Mouse (Mus musculus): ENCODE results near the gene Rnls.
A peak's percentile ranks its signal among the peaks of the same experiment; 100 is the strongest.

The Rnls gene

DNA sequence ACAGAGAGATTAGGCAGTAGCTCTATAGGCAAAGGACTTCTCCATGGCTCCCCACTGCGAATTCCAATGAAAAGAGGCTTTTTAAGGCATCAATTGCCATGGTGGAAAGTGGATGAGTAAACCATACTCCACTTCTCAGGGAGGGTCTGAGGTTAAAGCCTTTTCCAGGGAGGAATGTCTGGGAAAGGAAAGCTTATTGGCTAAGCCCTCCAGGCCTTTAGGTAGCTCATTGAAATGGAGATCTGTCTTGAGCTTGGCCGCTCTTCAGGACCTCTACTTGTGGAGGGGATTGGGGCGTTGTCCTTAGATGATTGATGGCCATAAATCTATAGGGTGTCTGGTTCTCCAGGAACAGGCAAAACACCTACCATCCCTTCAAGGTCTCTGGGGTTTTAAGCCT, 213.2 kb downstream of the Rnls start:
- DNase-seq: no peak

DNA sequence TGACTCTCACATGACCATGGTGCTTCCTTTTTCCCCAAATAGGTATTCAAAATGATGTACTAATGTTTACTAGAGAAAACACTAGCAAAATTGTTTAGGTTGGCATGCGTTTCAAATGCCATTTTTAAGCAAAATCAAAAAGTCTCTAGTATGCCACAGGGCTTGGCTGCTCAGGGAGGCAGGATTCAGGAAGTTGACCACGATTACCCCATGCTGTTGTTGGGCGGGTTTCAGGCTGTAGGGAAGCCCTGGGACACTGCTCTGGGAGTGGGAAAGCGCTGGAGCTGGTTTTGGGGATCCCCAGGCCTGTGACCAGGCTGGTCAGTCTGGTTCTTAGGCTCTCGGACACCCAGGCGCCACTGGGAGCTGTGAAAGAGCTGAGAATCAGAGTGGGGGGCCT, 213.7 kb downstream of the Rnls start:
- DNase-seq: no peak

DNA sequence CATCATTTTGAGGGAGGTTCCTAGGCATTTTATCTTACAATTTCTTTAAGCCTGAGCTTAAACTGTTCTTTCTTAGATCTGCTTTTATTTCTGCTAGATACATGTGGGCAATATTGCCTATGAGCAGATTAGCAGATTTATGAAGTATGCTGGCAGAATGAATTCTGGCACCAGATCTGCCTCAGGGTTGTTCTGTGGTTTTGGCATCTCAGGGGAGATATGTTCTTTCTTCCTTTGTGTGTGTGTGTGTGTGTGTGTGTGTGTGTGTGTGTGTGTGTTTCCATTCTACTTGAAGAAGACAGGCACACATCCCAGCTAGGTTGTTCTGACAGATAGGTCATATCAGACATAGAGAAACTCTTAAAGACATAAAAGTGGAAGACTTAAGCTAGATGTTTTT, 218.1 kb downstream of the Rnls start:
- DNase-seq: no peak

DNA sequence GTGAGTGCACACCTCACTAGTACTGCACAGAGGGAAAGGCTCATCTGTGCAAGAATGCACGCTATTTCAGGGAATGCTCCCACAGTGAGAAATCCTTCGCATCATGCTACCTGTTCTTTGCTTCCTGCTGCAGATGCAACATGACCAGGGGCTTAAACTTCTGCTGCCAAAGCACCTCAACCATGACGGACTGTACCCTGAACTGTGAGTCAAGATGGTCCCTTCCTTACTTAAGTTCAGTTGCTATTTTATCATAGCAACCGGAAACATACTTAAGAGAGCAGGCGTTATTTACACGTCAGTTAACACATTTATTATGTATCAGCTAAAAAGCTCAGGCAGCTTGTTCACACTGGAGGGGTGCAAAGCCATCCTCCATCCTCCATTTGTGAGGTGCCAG, 222.2 kb downstream of the Rnls start:
- DNase-seq: no peak

DNA sequence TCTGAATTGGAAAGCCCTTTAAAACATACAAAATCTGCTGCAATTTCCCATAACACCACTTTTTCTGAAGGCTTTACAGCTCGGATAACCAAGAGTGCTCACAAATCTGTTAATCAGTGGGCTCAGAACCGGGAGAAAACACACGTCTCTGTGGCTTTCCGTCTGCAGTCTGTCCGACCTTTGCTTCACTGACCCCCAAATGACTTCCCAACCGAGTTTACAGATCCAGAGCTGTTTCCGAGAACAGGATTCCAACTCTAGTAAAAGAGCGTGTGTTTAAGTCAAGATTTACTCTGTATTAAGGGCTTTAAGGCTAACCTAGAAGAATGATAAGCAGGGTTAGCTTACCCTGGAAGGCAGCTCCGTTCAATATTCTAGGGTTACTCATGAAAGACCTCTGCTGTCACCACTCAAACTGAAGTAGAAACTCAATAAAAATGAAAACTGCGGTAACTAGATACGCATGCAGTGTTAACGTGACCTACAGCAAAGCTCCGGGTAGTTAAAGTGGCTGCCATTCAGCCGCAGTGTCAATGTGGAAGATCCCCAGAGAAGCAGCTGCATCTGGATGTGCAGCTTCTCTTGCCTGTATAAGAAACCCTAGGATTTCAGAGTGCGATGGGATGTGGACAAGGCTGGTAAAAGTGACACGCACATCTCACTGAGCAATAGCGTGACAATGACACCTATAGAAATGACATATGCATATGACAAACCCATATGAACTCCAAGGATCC, 224.4 kb downstream of the Rnls start:
- no peak for DNase-seq

DNA sequence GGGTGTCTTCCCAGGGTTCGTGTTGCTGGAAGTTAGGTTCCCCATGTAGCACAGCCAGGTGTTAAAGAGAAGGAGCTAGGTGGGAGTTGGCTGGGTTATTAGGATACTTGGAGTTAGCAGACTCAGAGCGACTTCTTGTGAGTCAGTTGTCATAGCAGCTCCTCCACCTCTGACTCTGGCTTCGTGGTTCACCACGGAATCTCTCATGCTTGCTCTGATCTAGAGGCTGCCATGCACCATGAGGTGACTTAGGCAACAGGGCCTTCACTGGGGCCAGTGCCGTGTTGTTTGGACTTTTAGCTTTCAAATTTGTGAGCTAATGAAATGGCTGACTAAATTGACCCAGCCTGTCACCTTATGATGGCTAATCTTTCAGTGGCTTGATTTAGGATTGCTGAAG, 227.3 kb downstream of the Rnls start:
- DNase-seq: no peak

DNA sequence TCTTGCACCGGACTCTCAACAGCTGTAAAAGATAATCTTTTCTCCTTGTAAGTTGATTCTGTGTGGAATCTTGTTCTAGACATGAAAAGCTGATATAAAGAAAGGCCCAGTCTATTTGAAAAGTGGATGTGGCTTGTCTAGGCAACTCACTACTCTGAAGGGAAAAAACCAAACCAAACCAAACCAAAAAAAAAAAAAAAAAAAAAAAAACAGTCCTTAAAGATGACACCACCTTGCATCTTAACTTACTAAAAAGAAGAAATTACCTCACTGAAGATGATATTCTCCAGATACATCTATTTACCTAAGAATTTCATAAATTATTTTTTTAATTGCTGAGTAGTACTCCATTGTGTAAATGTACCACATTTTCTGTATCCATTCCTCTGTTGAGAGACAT, 230.2 kb downstream of the Rnls start:
- no peak for DNase-seq

DNA sequence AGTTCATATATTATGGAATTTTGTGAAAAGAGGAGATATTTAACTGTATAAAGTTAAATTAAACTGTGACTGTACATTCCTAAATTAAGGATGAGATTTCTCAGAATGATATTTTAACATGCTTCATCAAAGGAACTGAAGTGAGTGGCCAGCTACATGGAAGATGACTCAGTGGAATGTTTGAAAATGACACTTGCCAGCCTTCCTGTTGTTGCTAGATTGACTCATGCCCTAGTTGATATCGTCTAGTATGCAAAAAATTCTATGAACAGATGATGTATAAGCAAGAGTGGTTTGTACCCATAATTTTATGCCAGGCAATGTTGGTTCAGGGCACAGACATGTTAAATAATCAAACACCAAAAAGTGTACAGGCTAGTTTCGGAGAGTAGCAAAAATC, 232.2 kb downstream of the Rnls start:
- no peak for DNase-seq

DNA sequence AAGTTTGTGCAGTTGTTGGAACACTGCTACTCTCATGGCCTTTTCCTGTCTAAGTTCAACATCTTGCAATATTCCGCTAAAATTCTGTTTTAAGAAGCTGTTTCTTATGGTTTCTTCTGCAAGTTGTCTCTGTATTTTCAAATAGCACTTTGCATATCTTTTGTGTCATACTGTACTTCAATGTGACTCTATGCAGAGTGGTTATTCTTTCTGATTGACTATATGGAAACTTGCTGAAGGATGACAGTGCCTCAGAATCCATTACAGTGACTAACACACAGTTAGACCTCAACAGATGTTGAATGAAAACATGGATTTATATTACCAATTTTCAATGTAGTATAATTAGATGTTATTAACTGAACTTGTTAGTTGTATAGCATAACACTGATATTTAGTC, 232.9 kb downstream of the Rnls start:
- DNase-seq: no peak

DNA sequence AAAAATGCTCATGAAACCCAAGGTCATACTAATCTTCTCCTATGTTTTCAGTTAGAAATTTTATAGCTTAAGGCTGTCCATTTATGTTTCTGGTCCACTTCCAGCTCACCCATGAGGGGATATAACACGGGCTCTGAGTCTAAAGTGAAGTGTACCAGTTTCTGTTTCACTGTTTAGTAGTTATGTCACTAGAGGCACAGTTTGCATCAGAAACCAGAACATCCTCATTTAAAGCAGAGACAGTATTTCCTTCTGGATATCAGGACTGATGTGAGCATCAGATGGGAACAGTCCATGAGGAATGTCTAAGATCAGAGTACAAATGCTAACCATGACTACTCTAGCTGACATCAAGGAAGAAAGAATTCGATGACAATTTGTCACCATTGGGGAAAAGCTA, 233.9 kb downstream of the Rnls start:
- DNase-seq: no peak

DNA sequence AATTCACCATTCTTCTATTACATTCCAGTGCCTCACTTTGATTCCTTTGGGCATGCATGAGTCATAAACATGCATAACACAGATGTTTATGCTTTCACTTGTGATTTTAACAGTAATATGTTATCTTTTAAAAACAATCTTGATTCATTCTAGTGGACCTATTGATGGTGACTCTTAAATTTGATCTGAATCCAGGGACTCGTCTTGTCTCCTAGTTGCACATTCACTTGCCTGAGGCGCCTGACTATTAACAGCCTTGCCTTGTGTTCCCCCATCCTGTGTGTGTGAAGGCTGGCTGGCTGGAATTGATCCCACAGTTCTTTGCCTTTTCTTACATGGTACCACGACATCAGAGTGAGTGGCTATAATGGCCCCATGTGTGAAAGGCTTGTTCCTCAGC, 243.7 kb downstream of the Rnls start:
- no peak for DNase-seq

DNA sequence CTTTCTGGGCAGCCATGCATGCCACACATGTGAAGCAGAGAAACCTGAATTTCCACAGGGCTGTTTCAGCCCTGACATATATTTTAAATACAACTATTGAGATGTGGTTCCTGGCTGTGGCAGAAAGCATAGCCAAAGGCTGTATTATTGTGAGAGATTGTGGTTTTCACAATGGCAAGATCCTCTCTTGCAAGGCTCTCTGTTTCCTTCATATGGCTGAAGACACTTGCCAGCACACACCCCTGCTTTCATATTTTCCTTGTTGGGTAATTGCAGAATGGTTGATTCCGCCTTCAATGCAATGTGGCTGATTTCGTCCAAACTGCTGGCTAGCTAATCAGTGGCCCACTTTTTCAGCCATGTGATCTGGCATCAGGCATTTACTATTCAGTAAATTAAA, 248.9 kb downstream of the Rnls start:
- no peak for DNase-seq

DNA sequence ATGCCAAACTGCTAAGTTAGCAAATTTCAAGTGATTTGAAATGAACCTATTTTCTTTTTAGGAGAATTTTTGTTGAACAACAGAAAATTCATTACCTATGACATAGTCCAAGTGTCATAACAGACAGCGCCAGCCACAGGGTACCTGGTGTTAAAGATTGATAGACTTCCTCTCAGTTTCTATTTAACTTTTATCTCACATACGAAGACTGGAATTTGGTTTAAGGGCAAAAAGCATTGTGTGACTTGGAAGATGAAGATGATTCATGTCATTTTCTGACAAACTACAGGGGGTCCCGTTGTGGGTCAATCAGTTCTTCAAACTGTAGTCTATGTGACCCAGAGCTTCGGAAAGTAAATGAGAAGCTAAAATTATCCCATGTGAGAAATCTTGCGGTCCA, 254.8 kb downstream of the Rnls start:
- no peak for DNase-seq

DNA sequence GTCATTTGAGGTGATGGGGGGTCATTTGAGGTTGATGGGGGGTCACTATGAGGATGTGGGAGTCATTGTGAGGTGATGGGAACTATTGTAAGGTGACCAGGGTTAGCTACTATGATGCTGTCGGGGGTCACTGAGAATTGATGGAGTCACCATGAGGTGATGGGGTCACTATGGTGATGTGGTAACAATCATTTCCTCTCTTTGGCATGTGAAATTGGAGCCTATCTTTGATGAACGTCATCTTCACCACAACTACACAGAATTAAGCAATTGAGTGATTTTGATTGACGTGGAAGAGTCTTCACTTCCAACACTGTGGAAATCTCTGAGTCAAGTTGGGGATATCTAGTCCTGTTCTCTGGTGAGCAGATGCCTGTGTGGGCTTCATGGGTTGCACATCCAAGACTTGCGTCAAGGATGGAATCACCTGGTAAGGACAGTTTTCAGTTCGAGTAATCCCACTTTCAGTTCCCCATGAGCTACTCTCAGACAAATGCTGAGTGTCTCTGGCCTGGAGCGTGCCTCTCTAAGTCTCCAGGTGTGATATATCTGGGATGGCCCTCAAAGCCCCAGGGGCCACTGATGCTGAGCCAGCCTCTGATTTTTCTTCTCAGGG, 269.4 kb downstream of the Rnls start:
- DNase-seq: no peak

DNA sequence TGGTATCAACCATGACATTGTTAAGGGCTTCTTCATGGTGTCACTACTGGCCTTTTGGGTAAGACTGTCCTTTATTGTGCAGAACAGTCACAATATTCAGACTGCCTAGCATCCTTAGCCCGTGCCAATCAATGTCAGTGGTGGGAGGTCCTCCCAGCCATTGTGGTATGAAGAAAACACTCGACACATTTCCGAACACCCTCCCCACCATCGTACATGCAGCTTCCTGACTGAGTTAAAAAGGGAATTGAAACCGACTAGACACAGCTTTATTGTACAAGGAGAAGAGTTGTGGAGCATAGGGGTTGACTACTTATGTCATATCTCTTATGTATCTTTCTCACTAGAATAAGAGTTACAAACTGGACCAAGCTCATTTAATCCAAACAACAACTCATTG, 272.1 kb downstream of the Rnls start:
- no peak for DNase-seq

DNA sequence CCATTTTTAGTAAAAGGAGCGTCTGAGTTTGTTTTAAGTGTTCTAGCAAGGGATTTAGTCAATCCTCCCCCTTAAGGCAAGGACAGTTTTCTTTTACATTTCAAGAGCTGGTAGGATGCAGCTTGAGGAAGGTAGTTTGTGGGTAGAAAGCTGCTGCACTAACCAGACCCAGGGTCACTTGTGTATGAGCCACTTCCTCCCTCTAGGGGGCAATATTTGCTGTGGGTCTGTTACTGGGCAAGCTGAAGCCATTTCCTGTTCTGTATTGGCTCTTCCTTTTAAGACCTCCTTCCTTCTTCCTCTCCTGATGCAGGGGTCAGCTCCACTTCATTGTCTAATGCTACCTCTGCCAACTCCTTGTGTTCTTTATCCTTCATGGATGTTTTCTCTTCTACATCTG, 273.2 kb downstream of the Rnls start:
- no peak for DNase-seq

DNA sequence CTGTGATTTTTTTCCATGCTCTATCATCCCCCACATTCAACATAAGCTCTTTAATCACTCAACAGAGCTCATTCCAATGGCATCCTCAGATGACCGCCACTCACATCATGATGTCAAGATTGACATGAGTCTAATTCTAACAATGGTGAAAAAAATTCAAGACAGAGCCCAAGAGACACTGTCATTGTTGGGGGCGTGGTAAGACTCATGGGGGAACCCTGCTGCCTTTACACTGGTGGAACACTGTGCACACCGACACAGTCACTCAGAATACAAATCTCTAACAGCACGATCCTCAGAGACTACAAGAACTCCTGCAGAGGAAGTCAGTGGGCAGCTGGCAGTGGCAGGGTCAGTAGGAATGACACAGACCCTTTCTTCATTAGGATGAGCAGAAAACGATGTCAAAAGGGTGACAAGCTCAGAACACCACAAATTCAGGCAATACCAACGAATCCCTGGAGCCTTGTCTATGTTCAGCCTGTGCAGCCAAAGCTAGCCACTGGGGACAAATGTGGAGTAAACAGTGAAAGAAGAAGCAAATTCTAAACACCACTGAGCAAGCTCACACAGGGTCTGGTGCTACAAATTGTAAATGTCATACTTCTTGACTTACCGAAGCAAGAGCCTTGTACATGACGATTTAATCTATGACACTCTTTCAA, 277.3 kb downstream of the Rnls start:
- DNase-seq: no peak

DNA sequence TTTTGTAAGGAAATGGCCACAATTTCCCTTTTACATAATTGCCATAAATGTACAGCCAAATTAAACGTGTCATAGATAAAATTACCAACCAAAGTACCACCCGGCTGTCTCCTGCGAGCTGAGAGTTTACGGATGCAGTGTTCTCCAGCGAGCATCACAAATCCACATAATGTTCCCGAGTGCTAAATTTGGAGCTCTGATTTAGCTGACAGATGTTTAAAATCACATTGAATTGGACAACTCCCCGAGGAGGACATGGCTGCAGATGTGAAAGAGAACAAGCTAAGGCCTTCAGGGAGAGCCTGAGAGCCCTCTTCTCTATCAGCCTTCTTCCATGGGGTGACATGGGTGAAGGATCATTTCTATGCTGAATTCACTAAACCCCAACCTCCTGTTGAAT, 278.3 kb downstream of the Rnls start:
- no peak for DNase-seq

DNA sequence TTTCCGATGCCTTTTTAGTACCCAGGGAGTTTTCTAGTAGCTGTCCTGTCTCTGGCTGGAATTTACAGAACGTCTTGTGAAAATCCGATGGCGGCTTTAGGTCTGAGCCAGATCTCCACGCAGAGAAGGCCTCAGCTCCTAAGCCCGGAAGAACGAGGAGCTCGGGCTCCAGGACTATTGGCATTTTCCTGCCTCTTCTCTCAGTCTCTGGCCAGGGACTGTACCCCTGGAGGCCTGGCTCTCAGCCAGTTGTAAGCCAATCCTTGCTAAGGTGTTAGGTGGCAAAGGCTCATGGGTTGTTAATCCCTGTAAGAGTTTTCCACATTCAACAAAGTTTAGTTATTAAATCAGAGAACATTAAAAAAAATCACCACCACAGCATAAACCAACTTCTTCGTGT, 281.7 kb downstream of the Rnls start:
- DNase-seq: peak; percentile 6 to 48

DNA sequence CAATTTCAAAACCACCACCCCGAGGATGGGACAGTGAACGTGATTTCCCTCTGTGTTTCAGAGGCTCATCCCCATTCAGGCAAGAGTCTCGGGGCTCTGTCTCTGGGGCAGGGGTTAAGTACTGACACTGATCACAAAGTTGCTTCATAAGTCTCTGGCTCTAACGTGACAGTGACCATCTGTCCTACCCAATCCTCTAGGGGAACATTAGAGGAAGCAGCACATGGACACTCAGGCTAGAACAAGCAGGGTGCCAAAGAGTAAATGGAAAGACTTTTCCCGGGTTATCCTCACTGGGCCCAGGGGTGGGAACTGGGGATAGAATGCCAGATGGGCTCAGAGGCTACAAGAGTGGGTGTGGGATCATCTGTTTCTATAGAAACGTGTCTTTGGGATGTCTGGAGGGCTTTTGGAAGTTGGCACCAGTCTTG, 282.1 kb downstream of the Rnls start:
- no peak for DNase-seq

DNA sequence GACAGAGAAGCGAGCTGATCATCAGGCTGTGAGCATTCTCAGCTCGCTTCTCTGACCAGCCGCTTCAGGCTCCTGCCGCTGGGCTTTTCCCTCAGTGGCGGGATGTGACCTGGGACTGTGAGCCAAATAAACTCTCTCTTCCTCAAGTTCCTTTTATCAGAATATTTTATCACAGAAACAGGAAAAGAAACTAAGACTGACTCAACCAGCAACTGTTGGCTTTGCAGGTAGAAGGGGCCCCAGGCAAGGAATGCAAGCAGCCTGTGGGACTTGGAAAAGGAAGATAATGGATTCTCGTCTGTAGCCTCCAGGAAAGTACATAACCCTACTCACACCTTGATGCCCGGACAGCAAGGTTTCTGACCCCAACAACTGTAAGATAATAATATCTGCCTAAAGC, 283.0 kb downstream of the Rnls start:
- no peak for DNase-seq

DNA sequence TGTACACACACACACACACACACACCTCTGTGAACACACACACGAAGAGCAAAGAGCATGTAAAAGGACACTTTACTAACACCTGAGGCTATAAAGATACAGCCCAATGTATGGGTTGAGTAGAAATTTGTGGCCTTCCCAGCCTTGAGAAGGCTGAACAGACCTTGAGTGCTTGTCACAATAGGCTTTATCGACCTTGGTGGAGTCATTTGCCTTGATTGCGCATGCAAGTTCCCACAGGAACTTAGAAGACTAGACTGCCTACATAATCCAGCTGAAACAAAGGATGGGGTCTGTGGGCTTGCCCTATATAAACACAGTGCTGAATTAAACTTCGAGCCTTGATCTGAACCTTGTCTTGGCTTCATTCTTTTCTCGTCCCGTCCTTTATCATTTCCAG, 288.2 kb downstream of the Rnls start:
- no peak for DNase-seq

DNA sequence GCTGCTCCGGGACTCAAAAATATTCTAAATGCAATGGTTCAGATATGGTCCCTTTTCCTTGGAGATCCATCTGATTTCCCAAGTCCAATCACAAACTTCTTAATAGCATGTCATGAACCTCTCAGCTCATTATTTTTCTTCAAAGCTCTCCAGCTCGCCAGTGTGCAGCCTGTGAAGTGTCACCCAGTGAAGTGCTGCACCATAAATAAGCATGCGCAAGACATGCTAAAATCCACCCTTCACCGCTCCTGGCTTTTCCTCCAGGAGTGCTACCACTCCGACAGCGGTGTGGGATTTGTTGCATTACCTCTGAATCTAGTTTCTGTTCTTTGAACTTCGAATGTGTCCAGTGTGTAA, 289.3 kb downstream of the Rnls start:
- DNase-seq: no peak

DNA sequence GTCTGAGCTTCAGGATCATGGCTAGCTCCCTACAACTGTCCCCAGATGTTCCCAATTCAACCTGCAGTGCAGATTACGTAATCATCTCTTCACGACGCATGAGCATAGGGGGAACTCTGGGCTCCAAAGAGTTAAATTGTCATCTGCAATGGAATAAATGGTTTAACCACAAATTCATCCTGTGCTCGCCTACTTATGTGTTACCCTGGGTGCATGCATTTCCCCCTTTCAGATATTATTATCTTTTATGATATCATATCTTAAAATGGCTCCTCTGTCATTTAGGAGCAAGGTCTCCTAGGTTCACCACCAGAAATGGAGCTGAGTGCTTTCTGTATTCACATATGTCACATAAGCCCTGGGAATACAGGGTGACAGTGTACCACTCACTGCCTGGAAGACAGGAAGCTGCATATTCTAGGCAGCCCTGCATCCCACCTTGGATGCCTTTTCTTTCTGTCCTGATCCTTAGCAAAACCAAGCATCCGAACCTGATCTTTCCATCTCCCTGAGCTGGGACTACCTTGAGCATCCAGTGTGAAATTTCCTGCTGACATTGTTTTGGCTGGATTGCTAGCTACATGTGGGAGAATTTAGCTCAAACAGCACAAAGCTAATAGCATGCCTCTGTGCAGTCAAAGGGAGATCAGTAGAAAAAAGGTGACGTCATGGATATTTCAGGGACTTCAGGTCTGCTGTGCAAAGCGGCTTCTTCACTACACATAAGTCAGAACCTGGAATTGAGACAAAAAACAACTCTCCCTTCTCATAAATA, 289.9 kb downstream of the Rnls start:
- no peak for DNase-seq
